Mouse (Mus musculus) ES-Bruce4 (cell line): Measurements from ENCODE around the gene Gm21891.
"Not testable (repeated sequence)": the region's sequence is repeated elsewhere in the genome, so short reads cannot be mapped to it uniquely, and the experiment has no call there.

Experiments used
- CTCF ChIP-seq: IDR thresholded peaks from one replicate; pipeline ENCODE4 v1.8.1; 2011; ENCODE audit warnings: low read depth, low read length
- POLR2A ChIP-seq: IDR thresholded peaks from one replicate; pipeline ENCODE4 v1.8.1; 2011; ENCODE audit warnings: low read length; ENCODE audit not compliant: insufficient read depth

- TF ChIP-seq POLR2A, CTCF: not testable (repeated sequence)
Measured at GRCm38 (mm10) chrY:13133392-13133791, at the start of gene Gm21891.
